8 mouse cellular contexts compared by ENCODE assay signal in the genomic region with DNA sequence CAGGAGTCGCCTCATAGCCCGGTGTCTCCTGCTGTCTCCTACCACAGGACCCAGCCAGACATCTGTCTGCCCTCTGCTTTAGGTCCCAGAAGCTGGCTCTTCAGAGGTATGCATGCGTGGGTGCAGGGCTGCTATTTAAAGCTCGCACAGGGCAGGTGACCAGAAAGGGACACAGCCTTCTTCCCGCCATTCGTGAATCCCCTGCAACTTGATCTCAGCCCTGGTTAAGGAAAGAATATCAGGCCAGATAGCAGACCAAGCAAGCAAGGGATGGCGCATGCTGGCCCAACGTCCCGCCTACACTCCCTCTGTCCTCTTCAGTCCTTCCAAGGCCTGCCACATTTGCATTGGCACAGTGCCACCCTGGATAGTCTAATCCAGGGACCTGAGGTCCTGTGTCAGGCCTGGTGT. TPM values are rescaled to one million over a fixed set of nuclear protein-coding genes. Genes with fewer than 3 reads are reported as not detected.
A peak's percentile ranks its signal among the peaks of the same experiment; 100 is the strongest.
DNase-seq lines count a peak whose midpoint lies in the region; ATAC-seq and TF ChIP-seq lines count a peak whose summit lies in the region.

No protein-coding gene starts in this region.

- no peak for TF ChIP-seq CTCF in liver, postnatal 0 days (IDR thresholded peaks at IDR 0.05; ENCODE audit: low read depth)

- peaks cover 27% of the 10 kb centered on the region for H3K4me1 ChIP-seq in liver, postnatal 0 days (ENCODE audit: insufficient read depth)
- peaks cover 29% of the 10 kb centered on the region for H3K4me1 ChIP-seq in liver, embryonic 12.5 days
- peaks cover 26% of the 10 kb centered on the region for H3K4me1 ChIP-seq in intestine, embryonic 16.5 days (ENCODE audit: control insufficient read depth, insufficient read depth, low read length)

- no peak for TF ChIP-seq EP300 in liver, postnatal 0 days (IDR thresholded peaks at IDR 0.05; ENCODE audit: low read depth)

- H3K4me2 ChIP-seq in liver, postnatal 0 days (ENCODE audit: low read depth, low read length): no peak overlapping the region
- no peak overlapping the region for H3K4me2 ChIP-seq in liver, embryonic 12.5 days
- H3K4me2 ChIP-seq in intestine, embryonic 16.5 days (ENCODE audit: low read depth, low read length): no peak overlapping the region

- H3K4me3 ChIP-seq in liver, postnatal 0 days (ENCODE audit: low read depth, low read length): no peak overlapping the region
- H3K4me3 ChIP-seq in liver, embryonic 12.5 days: no peak overlapping the region
- no peak overlapping the region for H3K4me3 ChIP-seq in intestine, embryonic 16.5 days (ENCODE audit: low read length)

- peak; percentile 35; the same call in 1 of the 2 replicates for ATAC-seq in liver, postnatal 0 days
- ATAC-seq in liver, embryonic 12.5 days: no peak
- ATAC-seq in cerebellum, adult (ENCODE audit: insufficient number of reproducible peaks, low FRiP score, low TSS enrichment): peak; percentile 86
- peak; percentile 34; the same call in 1 of the 2 replicates for ATAC-seq in intestine, embryonic 16.5 days

- DNase-seq in liver, postnatal 0 days: peak; percentile 71
- DNase-seq in gastrocnemius, postnatal 10 days: peak; percentile 68
- peak; percentile 52 to 61 for DNase-seq in lung, postnatal 4 days
- no peak for DNase-seq in embryo, embryonic 10 days (ENCODE audit: low spot score)
- DNase-seq in c-Kit-positive CD71-positive TER-119-positive erythroid progenitor cells, embryonic 14.5 days (ENCODE audit: low spot score): no peak

- H3K27ac ChIP-seq in liver, postnatal 0 days (ENCODE audit: low read depth): peak overlapping the region; percentile 34; the same call in 1 of the 2 replicates
- no peak overlapping the region for H3K27ac ChIP-seq in liver, embryonic 12.5 days
- H3K27ac ChIP-seq in intestine, embryonic 16.5 days (ENCODE audit: low read length): no peak overlapping the region

- H3K36me3 ChIP-seq in liver, postnatal 0 days (replicated peaks; ENCODE audit: insufficient read depth, low read length): peaks cover 33% of the 10 kb centered on the region
- H3K36me3 ChIP-seq in liver, embryonic 12.5 days: peaks cover 58% of the 10 kb centered on the region
- peaks cover 3% of the 10 kb centered on the region for H3K36me3 ChIP-seq in intestine, embryonic 16.5 days (ENCODE audit: control insufficient read depth, insufficient read depth, low read length)

- H3K27me3 ChIP-seq in liver, postnatal 0 days (ENCODE audit: insufficient read depth, low read length): no peaks in the 10 kb centered on the region
- no peaks in the 10 kb centered on the region for H3K27me3 ChIP-seq in liver, embryonic 12.5 days (replicated peaks)
- no peaks in the 10 kb centered on the region for H3K27me3 ChIP-seq in intestine, embryonic 16.5 days (replicated peaks; ENCODE audit: control insufficient read depth, insufficient read depth, low read length)

- 57% methylated on average over 9 of the region's 9 CpGs for WGBS in liver, postnatal 0 days (ENCODE audit: insufficient replicate concordance)
- 71% methylated on average over 9 of the region's 9 CpGs for WGBS in liver, embryonic 12.5 days (ENCODE audit: insufficient replicate concordance)
- WGBS in intestine, embryonic 16.5 days: 77% methylated on average over 9 of the region's 9 CpGs

- H3K9me3 ChIP-seq in liver, postnatal 0 days (ENCODE audit: low read length): no peaks in the 10 kb centered on the region
- no peaks in the 10 kb centered on the region for H3K9me3 ChIP-seq in liver, embryonic 12.5 days (replicated peaks)
- H3K9me3 ChIP-seq in intestine, embryonic 16.5 days (ENCODE audit: control insufficient read depth, low read length): no peaks in the 10 kb centered on the region

- H3K9ac ChIP-seq in liver, postnatal 0 days (replicated peaks): no peak overlapping the region
- H3K9ac ChIP-seq in liver, embryonic 12.5 days: no peak overlapping the region
- H3K9ac ChIP-seq in intestine, embryonic 16.5 days (ENCODE audit: low read depth, low read length): no peak overlapping the region

RNA-seq across cellular contexts. Expression of a gene that starts 17.4 kb away (rescaled TPM):
- polyA plus RNA-seq in liver, postnatal 0 days (2015; fragmentation: Nextera tagmentation; extraction: Ambion mirVana): 47.5 and 47.7 TPM in 2 replicates
- polyA plus RNA-seq in liver, embryonic 12.5 days (2016; fragmentation: Nextera tagmentation; extraction: Ambion mirVana): 52.9 and 54.7 TPM in 2 replicates
- total RNA-seq in gastrocnemius, postnatal 10 days (2021): 100 to 1,000 TPM; 297 to 313 TPM
- 235 and 247 TPM in 2 replicates for polyA plus RNA-seq in intestine, embryonic 16.5 days (2015; fragmentation: Nextera tagmentation; extraction: Ambion mirVana)

RNA-seq across cellular contexts. Expression of a gene that starts 53.1 kb away (rescaled TPM):
- 5.2 and 5.3 TPM in 2 replicates for polyA plus RNA-seq in liver, postnatal 0 days (2015; fragmentation: Nextera tagmentation; extraction: Ambion mirVana)
- 7.4 and 7.6 TPM in 2 replicates for polyA plus RNA-seq in liver, embryonic 12.5 days (2016; fragmentation: Nextera tagmentation; extraction: Ambion mirVana)
- 10 to 100 TPM; 31.7 to 37.5 TPM for total RNA-seq in gastrocnemius, postnatal 10 days (2021)
- polyA plus RNA-seq in intestine, embryonic 16.5 days (2015; fragmentation: Nextera tagmentation; extraction: Ambion mirVana): 27.2 and 28.1 TPM in 2 replicates

Comparison
In these comparisons a context has a peak if more than half of its experiments do, and no peak if none do; other contexts are left out.
1. DNase-seq: peak in liver, postnatal 0 days (single experiment), gastrocnemius, postnatal 10 days (single experiment) and lung, postnatal 4 days (2 of 2); none in embryo, embryonic 10 days (single experiment) and c-Kit-positive CD71-positive TER-119-positive erythroid progenitor cells, embryonic 14.5 days (single experiment).